Mouse (Mus musculus) layer of hippocampus, adult 18-20 months (tissue): Measurements from ENCODE around the gene Fbrs. TPM values are rescaled to one million over a fixed set of nuclear protein-coding genes. Genes with fewer than 3 reads are reported as not detected.
A peak's percentile ranks its signal among the peaks of the same experiment; 100 is the strongest.
"Not testable (repeated sequence)": the region's sequence is repeated elsewhere in the genome, so short reads cannot be mapped to it uniquely, and the experiment has no call there.

Source experiments
- DNase-seq, 2 experiments: peaks; one replicate each; pipeline ENCODE4 v3.0.0; 2022; ENCODE audit warnings: low spot score in 2 of 2
- total RNA-seq, 2 experiments: library from RNA; stranded (reverse); gene quantifications; 2 replicates each; pipeline ENCODE4 v1.2.3; 2021

Fbrs gene
- total RNA-seq, 2 experiments from 2014 or later = 55.7 to 58.5 TPM

DNA sequence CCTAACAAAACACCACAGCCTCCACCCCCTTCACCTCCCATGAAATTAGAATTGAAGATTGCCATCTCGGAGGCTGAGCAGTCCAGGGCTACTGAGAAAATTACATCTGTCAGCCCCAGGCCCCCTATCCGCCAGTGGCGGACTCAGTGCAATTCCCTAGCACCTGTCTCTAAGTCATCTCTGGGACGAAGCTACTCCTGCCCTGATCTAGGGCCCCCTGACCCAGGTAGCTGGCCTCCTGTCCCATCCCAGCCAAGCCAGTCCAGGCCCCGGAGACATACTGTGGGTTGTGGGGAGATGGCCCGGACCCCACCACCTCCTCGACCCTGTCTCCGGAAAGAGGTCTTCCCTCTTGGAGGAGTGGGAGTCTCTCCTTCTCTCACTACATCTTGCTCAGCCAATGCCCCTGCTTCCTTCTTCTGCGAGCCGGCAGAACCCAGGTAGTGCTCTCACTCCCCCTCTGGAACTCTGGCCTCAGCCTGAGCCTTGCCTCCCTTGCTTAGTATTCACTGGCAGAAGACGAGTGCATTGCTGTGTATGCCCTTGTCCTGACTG is 3.7 kb upstream of the Fbrs start:
- DNase-seq = no peak

DNA sequence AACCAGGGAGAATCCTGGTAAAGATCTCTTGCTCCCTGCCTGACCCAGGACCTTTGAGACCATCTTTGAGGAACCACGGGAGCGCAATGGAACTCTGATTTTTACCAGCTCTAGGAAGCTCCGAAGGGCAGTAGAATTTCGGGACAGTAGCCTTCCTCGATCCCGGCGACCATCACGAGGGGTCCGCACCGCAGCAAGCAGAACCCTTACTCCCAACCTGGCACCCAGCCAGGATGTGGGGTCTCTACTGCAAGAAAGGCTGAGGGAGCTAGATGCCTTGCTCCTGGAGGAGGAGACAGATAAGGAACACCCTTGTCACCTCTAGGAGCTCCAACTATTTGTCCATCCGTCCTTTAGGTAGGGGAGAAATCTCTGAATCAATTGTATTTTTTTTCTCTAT is 2.7 kb upstream of the Fbrs start:
- DNase-seq = no peak

DNA sequence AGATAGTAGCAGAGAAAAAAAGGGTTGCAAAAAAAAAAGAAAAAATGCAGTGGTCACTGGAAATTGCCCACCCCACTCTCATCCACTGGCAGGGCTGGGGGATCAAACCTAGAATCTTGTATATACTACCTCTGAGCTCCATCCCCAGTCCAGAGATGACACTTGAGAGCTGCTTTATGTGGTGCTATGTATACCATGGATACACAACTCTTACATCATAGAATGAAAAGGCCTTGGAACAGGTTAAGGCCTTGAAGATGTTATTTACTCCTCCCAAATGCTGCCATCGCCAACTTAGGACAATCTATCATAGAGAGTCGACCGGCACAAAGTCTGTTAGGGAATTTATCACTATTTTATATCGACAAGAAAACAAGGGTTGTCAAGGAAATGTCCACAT is 2.1 kb upstream of the Fbrs start:
- DNase-seq = no peak

DNA sequence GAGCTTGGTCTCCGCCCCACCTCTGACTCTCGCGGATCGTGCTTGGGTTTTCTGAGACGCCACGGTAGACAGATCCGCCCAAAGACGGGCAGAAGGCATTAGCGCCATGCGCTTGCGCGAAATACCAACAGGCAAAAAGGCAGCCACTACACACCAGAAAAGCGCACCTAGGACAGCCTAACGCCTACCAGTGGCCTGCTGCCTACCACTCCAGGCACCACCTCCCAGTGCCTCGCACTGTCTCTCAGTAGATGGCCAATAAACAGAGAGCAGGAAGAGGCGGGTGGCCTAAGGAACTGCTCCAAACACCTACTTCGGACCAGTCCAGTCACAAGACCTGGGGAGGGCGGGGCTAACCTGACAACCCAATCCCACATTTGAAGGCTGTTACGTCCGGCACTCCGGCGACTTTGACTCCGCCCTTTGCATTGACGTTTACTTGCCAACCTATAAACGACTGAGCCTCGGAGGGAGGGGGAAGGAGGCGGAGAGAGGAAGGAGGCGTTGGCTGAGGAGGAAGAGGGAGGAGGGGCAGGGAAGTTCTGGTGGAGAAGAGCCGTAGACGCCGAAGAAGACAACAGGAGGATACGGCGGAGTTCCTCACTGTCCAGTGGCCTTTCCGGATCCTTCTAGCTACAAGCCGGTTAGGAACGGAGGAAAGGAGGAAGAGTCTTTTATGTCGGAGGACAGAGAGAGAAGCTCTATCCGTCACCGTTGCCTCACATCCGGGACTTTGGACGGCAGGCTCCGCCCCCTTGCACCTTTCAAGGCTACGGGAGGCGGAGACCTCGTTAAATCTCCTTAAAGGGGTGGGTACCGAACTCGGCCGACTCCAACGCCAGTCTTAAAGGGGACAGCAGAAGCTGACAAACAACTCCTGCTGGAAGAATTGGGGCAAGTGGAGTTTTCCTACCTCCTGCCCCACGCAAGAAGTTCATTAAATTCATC is 1.0 kb upstream of the Fbrs start:
- DNase-seq = peak; percentile 99 to 100

DNA sequence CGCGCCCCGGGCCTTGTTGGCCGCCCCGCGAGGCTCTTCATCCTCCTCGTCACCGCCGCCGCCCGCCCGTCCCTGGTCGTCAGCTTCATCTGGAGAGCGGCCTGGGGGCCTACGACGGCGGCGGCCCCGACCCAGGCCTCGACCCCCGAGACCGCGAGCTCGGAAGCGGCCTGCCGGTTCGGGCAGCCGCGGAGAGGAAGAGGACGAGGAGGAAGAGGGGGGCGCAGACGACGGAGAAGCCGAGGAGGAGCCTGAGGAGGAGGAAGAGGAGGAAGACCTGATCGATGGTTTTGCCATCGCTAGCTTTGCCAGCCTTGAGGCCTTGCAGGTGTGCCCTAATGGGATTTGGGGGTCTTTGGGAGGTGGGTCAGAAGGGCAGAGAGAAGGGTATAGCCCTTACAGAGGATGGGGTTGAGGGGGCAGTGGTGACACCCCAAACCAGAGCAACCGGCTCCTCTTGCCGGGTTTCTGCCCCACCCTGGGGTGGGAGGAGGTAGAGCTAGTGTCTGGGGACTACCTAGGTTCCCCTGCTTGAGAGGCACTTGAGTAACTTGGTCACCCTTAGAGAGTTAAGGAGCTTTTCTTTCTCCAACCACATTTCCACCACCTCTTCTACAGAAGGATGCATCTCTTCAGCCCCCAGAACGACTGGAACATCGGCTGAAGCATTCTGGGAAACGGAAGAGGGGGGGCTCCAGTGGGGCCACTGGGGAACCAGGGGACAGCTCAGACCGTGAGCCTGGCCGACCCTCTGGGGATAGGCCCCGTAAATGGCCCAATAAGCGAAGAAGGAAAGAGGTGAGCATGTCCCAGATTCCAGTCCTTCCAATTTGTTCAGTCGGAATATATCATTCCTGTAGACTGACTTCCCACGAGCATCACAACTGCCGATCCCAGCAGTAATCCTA is 573 bp downstream of the Fbrs start:
- no peak for DNase-seq

DNA sequence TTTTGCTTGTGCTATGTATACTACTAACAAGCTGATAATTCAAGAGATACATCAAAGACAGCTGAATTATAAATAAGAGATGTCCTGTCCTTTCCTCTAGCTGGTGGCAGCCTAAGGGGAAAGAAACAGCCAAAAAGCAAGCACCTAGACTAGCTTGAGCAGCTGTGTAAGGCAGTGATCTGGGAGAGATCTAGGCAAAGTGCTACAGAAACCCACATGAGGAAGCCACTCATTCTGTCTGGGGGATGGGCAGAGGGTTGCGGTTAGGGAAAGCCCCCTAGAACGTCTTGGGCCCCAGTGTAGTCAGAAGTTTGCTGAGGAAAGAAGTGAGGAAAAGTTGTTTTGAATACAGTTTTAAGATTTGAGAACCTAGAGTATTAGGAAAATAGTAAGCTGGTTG is 1.3 kb downstream of the Fbrs start:
- no peak for DNase-seq

DNA sequence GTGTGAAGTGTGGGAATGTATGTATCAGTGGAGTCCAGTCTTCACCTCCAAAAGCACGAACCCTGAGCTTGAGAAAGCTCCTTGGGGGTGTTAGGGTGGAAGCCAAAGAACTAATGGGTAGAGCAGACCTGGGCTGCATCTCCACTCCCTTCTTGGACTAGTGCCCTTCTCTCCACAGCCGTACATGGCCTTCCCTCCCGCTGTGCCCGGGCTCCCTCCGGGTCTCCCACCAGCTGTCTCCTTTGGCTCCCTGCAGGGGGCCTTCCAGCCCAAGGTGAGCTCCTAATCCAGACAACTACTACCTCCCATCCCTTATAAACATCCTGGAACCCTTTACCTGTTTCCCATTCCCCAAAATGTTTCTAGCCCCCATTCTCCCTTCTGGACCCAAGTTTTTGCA is 6.4 kb downstream of the Fbrs start:
- no peak for DNase-seq

DNA sequence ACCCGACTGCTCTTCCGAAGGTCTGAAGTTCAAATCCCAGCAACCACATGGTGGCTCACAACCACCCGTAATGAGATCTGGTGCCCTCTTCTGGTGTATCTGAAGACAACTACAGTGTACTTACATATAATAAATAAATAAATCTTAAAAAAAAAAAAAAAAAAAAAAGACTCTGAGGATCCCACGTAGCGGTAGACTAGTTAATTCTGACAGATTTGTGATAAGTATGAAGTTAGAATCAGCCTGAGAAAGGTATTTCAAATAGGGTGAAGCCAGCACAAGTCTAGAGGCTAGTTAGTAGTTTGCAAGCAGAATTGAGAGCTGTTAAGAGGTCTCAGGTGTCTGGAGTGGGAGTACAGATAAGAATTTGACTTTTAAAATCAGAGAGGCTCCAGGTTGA is 9.4 kb downstream of the Fbrs start:
- DNase-seq = not testable (repeated sequence)

DNA sequence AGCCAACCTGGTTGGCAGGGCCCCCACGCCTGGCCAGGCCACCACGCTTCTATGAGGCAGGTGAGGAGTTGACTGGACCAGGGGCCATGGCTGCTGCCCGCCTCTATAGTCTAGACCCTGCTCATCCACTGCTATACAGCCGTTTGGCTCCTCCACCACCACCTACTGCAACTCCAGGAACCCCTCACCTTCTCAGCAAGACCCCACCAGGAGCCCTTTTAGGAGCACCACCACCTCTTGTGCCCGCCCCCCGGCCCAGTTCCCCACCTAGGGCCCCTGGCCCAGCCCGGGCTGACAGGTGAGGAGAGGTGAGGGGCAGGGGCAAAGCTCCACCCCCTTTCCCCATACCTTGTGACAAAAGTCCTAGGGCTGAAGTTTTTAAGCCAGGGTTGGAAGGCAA is 11.0 kb downstream of the Fbrs start:
- DNase-seq = no peak

DNA sequence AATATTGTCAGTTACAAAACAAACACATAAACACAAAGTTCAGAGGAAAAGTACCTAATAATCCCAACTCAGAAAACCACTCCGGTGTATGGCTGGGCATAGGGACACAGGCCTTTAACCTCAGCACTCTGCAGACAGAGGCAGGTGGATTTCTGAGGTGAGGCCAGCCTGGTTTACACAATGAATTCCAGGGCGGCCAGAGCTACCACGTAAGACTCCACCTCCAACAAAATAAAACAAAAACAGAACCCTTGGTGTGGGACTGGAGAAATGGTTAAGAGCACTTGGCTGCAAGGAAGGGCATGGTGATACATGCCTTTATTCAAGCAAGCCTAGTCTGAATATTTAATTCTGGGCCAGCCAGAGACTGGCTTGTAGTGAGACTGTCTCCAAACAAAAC is 12.8 kb downstream of the Fbrs start:
- DNase-seq = no peak

DNA sequence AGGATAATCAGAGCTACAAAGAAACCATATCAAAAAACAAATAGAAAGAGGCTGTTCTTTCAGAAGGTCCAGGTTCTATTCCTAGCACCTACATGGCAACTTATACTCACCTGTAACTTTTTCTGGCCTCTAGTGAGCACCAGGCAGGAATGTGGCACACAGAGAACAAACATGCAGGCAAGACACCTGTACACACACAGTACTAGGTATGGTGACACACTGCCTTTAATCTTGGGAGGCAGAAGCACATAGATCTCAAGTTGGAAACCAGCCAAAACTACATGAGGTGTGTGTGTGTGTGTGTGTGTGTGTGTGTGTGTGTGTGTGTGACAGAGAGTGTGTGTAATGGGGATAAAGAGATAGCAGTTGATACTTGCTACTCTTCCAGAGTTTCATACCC is 15.6 kb downstream of the Fbrs start:
- no peak for DNase-seq

DNA sequence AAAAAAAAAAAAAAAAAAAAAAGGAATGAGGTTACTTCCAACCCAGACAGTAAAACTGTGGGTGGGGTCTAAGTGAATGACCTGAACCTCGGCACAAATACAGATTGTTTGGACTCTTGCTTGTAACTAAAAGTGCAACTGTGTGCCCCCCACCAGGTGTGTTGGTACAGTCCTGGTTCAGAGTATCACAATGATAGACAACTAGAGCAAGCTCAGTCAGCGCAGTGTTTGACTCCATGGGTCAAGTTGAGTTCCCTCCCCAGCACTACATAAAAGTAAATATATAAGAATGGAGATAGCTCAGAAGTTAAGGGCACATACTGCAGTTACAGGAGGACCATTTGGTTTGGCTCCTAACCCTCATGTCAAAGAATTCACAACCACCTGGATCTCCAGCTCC is 18.4 kb downstream of the Fbrs start:
- no peak for DNase-seq

DNA sequence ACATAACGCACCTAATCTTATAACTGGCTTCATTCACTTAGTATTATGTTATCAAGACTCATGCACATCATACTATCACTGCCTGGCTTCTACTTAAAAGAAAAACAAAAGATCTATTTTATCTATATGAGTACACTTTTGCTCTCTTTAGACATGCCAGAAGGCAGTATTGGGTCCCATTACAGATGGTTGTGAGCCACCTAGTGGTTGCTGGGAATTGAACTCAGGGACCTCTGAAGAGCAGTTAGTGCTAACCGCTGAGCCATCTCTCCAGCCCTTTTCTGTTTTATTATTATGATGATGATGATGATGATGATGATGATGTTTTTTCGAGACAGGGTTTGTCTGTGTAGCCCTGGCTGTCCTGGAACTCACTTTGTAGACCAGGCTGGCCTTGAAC is 19.4 kb downstream of the Fbrs start:
- peak in 1 of 2 experiments; percentile 54 for DNase-seq

DNA sequence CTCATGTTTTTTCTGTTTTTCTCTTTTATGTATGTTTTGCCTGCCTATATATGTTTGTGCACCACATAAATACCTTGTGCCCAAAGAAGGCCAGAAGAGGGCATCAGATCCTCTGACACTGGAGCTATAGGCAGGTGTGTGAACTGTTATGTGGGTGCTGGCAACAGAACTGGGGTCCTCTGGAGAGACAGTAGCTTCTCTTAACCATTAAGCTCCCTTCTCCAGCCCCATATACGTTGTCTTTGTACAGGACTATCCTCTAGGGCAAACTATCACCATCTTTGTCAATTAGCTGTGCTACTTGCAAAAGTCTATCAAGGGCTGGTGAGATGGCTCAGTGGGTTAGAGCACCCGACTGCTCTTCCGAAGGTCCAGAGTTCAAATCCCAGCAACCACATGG is 29.3 kb downstream of the Fbrs start:
- DNase-seq = no peak

DNA sequence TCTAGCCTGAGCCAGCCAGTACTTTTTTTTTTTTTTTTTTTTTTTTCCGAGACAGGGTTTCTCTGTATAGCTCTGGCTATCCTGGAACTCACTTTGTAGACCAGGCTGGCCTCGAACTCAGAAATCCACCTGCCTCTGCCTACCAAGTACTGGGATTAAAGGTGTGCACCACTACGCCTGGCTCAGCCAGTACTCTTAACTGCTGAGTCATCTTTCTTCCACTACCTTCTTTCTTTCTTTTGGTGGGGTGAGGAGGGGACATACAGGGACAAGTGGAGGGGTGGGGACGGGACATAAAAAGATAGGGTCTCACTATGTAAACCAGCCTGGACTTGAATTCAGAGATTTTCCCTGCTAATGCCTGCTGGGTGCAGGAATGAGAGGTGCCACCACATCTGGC is 30.8 kb downstream of the Fbrs start:
- DNase-seq = not testable (repeated sequence)

DNA sequence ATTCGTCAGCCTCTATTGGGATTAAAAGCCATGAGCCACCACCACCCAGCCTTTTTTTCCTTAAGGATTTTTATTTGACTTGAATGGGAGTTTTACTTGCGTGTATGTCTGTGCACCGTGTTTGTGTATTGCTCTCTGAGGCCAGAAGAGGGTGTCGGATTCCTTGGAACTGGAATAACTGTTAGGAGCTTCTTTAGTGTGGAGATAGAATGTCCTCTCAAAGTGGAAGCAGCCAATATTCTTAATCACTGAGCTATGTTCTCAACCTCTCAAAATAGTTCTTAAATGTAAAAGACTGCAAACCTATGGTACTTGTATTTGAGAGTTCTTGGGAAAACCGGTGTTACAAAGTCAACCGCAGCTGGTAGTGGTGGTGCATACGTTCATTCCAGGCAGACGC is 32.2 kb downstream of the Fbrs start:
- DNase-seq = peak in 1 of 2 experiments; percentile 35

DNA sequence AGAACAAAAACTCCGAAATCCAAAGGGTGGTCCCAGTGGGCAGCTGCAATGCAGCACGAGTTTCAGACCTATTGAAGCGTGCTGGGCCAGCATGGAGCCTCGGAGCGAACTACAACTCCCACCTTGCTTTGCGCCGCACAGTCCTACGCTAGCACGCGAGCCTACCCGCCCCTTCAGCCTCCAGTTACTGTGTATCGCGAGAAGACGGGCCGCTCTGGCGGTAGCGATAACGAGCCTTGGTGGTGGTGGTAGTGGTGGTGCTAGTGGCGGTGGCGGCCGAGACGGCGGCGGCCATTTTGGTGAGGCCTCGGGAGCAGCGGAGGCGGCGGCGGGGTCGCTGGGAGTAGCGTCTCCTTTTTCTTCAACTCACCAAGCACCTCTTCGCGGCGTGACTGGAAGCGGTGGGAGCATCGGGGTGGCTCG is 32.8 kb downstream of the Fbrs start, which contains the start of gene Srcap:
Gene Srcap (plus strand): TSS at position 176 of the 423 bp plus-strand sequence.
- peak; percentile 93 to 96 for DNase-seq

DNA sequence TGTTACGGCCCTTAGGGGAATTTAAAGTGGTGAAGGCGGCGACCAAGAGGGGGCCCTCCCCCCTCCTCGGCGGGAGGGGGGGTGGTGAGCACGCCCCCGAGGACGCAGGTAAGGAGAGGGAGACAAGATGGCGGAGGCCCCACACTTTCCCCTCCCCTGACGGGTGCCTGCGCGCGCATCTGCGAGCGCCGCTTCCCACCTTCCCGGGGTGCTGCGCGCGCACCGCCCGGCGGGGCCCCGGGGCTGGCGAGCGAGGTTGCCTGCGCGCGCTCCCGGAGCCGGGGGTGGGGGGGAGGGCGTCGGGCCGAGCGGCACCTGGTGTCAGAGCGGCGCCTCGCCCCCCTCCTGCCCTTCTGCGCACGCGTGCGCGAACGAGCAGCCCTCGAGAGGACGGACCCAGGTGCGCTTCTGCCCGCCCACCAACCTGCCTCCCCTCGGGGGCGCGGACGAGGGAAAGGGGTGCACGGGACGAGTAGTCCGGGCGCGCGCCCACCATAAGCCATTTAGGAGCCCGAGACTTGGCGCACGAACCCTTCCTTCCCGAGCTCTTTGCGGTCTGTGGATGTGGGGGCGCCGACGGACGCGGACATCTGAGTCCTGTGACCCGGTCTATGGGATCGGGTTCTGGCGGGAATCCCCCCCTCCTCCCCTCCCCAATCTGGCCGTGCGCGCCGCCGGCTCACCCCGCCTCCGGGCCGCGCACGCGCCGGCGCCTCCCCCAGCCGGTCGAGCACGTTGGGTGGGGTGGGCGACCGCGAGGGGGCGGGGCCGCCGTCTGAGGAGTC is 33.4 kb downstream of the Fbrs start:
- peak; percentile 81 to 88 for DNase-seq

DNA sequence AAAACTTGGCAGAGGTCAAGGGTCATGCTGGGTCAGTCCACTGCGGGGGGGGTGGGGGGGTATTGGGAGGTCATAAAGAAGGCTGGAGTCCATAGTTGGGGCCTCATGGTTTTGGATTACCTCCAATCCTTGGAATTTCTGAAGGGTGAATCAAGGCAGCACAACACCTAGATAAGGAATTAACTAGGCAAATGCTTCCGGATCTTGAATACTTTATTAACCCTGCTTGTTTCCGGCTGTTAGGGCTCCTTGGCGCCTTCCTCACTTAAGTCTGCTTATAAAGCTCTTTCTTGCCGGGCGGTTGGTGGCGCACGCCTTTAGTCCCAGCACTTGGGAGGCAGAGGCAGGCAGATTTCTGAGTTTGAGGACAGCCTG is 34.0 kb downstream of the Fbrs start:
- peak in 1 of 2 experiments; percentile 28 for DNase-seq

DNA sequence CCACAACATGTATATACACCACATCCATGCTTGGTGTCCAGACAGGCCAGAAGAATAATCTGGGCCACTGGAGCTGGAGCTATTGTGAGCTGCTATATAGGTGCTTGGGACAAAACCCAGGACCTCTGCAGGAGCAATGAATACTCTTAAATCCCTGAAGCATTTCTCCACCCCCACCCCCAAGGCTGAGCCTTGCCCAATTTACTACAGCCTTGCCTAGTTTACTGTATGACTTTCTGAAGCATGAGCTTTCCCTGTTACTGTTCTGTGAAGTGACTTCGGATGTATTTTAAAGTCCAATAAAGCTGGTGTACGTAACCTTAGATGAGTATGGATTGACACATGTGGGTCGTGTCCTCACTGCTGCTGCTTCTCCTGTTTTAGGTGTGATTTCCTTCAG is 34.8 kb downstream of the Fbrs start:
- DNase-seq = no peak

DNA sequence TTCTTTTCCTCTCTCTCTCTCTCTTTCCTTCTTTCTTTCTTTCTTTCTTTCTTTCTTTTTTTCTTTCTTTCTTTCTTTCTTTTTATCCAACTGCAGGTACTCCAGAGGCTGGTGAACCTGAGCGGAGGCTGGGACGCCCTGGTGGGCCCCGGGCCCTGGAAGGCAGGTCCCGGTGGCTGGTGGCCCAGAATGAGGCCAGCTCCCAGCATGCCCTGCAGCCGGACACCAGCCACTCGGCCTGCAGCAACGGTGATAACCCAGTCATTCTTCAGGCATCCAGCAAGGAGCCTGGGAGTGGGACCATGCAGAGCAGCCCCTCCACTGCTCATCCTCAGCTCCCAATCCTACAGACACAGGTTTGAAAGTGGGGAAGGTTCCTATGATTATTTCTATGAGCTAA is 36.8 kb downstream of the Fbrs start:
- DNase-seq = no peak
